Mouse (Mus musculus): ENCODE results near the gene Cope. TPM values are rescaled to one million over a fixed set of nuclear protein-coding genes. Genes with fewer than 3 reads are reported as not detected.

Cope gene
- polyA plus RNA-seq, 2 experiments = 371 to 379 TPM

DNA sequence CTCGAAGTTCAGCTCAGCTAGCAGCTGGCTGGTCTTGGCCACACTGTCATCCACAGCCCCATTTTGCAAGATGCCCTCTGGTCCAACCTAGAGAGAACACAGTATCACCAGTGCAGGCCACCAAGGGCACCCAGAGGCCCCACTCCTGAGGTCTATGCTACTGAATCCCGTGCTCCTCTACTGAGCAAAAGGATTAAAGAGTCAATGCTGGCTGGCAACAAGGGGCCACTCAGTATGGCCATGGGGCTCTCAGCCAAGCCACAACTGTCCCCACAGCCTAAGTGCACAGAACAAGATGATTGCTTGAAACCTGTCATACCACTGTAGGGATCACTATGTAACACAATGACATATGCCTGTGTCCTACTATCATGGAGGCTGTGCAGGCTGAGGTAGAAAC is 42.0 kb downstream of the Cope start:
- Histone ChIP-seq H3K4me2 (replicated peaks; ENCODE audit: low read depth, low read length, severe bottlenecking) (no peak overlapping the region), H3K27me3 (ENCODE audit: control insufficient read depth, insufficient read depth, low read length) (no peaks in the 10 kb centered on the region), H3K4me3 (replicated peaks; ENCODE audit: low read length) (no peak overlapping the region), H3K9me3 (ENCODE audit: control insufficient read depth, low read length) (no peaks in the 10 kb centered on the region), H3K27ac (replicated peaks; ENCODE audit: low read depth, low read length) (no peak overlapping the region), H3K36me3 (ENCODE audit: control insufficient read depth, insufficient read depth, low read length) (peaks cover 69% of the 10 kb centered on the region), H3K9ac (ENCODE audit: low read depth, low read length, severe bottlenecking) (no peak overlapping the region), H3K4me1 (ENCODE audit: control insufficient read depth, insufficient read depth, low read length) (peaks cover 14% of the 10 kb centered on the region; the same call in 1 of the 2 replicates)
- DNase-seq (ENCODE audit: low spot score) = no peak
- no peak for ATAC-seq (ENCODE audit: low FRiP score, low read depth)
- 93% methylated on average over 2 of the region's 2 CpGs for WGBS
- TF ChIP-seq POLR2A (IDR thresholded peaks at IDR 0.05; ENCODE audit: borderline replicate concordance, extremely low read depth, insufficient read depth, insufficient read length) = no peak

DNA sequence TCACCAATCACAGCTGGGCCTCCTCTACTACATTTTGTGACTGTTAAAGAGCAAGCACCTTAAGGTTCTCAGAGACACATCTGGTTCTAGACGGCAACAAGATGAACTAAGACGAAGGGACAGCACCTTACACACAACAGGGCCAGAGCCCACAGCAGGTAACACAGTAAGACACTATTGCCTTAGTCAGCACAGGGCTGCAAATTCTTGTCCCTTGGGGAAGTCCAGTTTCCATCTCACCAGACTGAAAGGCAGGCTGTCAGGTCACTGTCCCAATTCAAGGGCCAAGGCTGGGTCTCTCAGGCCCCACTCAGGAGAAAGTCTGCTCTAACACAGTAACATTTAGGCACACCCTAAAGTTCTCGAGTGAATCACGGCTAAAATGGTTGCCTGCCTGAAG is 45.1 kb downstream of the Cope start:
- Histone ChIP-seq H3K27me3 (ENCODE audit: control insufficient read depth, insufficient read depth, low read length) (no peaks in the 10 kb centered on the region), H3K4me1 (ENCODE audit: control insufficient read depth, insufficient read depth, low read length) (peaks cover 35% of the 10 kb centered on the region), H3K27ac (replicated peaks; ENCODE audit: low read depth, low read length) (no peak overlapping the region), H3K36me3 (ENCODE audit: control insufficient read depth, insufficient read depth, low read length) (peaks cover 52% of the 10 kb centered on the region), H3K4me3 (replicated peaks; ENCODE audit: low read length) (no peak overlapping the region), H3K9ac (ENCODE audit: low read depth, low read length, severe bottlenecking) (no peak overlapping the region), H3K9me3 (ENCODE audit: control insufficient read depth, low read length) (no peaks in the 10 kb centered on the region), H3K4me2 (replicated peaks; ENCODE audit: low read depth, low read length, severe bottlenecking) (no peak overlapping the region)
- WGBS = 89% methylated on average over 4 of the region's 4 CpGs
- no peak for DNase-seq (ENCODE audit: low spot score)
- no peak for TF ChIP-seq POLR2A (IDR thresholded peaks at IDR 0.05; ENCODE audit: borderline replicate concordance, extremely low read depth, insufficient read depth, insufficient read length)
- ATAC-seq (ENCODE audit: low FRiP score, low read depth) = no peak

DNA sequence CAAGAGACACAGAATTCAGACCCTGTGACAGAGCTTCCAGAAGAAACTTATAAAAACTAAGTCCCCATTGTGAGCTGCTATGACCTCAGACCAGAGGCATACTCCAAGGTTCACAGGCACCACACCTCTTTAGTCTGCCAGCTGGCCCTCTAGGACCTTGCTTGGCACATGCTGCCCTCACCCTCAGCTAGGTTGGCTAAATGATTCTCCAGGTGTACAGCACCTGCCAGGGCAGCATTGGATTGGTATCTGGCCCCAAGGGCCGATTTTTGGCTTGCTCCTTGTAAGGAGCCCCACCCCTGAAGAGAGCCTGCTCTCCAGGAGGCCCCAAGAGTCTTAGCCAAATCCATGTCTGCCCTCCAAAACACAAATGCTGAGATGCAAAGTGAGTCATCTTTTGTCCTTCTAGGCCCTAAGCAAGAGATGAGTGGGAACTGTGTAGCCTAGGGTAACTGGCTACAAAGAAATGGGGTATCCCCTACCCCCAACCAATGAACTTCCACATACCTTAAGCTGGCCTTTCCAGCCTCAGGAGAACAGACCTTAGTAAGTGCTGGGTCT is 45.6 kb downstream of the Cope start:
- H3K4me1 ChIP-seq (ENCODE audit: control insufficient read depth, insufficient read depth, low read length) = peaks cover 35% of the 10 kb centered on the region
- H3K9me3 ChIP-seq (ENCODE audit: control insufficient read depth, low read length) = no peaks in the 10 kb centered on the region
- ATAC-seq (ENCODE audit: low FRiP score, low read depth) (no peak), DNase-seq (ENCODE audit: low spot score) (no peak)
- no peaks in the 10 kb centered on the region for H3K27me3 ChIP-seq (ENCODE audit: control insufficient read depth, insufficient read depth, low read length)
- no peak for TF ChIP-seq POLR2A (IDR thresholded peaks at IDR 0.05; ENCODE audit: borderline replicate concordance, extremely low read depth, insufficient read depth, insufficient read length)
- 78% methylated on average over 1 of the region's 1 CpGs for WGBS
- H3K27ac ChIP-seq (replicated peaks; ENCODE audit: low read depth, low read length) = no peak overlapping the region
- H3K4me3 ChIP-seq (replicated peaks; ENCODE audit: low read length) = no peak overlapping the region
- no peak overlapping the region for H3K4me2 ChIP-seq (replicated peaks; ENCODE audit: low read depth, low read length, severe bottlenecking)
- no peak overlapping the region for H3K9ac ChIP-seq (ENCODE audit: low read depth, low read length, severe bottlenecking)
- peaks cover 49% of the 10 kb centered on the region for H3K36me3 ChIP-seq (ENCODE audit: control insufficient read depth, insufficient read depth, low read length)

DNA sequence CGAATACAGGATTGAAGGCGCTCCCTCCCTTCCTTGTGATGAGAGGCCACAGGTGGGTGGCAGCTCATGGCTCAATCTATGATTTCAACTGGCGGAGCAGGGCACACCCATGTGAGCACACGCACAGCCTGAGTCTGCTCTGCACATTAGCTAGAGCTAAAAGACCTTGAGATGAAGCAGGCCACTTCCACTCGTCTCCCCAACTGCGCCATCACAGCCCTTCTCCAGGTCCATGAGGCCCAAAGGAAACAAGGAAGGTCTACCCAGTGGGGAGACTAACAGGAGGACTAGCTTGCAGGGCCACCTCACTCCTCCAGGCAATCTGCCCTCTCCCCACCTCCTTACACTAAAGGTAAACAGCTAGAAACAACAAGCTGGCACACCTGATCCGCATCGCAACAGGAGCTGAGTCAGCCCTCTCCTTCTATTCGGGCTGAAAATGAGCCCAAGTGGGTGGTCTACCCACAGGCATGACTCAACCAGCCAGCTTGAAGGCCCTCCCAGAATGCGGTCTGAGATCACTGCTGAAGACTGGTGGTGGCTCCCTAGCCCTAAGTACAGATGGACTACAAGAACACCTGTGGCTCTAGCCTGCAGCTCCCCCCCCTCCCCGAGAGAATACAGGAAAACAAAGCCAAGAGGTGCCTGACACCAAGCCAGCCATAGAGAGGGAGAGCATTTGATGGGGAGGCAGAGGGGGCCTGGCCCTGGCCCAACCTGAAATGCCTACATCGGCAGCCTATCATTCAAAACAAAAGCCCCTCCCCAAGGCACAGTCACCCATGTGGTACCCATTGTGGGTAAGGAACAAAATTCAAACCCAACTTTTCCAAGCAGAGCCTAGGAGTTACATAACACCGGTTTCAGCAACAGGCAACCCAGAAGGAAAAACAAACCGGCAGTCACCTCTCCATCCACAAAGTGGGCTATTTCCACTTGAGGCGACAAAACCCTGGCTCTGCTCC is 49.0 kb downstream of the Cope start:
- Histone ChIP-seq H3K36me3 (ENCODE audit: control insufficient read depth, insufficient read depth, low read length) (peaks cover 34% of the 10 kb centered on the region), H3K9me3 (ENCODE audit: control insufficient read depth, low read length) (no peaks in the 10 kb centered on the region), H3K27me3 (ENCODE audit: control insufficient read depth, insufficient read depth, low read length) (no peaks in the 10 kb centered on the region), H3K9ac (ENCODE audit: low read depth, low read length, severe bottlenecking) (peak overlapping the region; percentile 93), H3K4me3 (replicated peaks; ENCODE audit: low read length) (peak overlapping the region; percentile 99), H3K4me2 (replicated peaks; ENCODE audit: low read depth, low read length, severe bottlenecking) (peak overlapping the region; percentile 95), H3K4me1 (ENCODE audit: control insufficient read depth, insufficient read depth, low read length) (peaks cover 28% of the 10 kb centered on the region), H3K27ac (replicated peaks; ENCODE audit: low read depth, low read length) (no peak overlapping the region)
- 39% methylated on average over 15 of the region's 15 CpGs for WGBS
- no peak for TF ChIP-seq POLR2A (IDR thresholded peaks at IDR 0.05; ENCODE audit: borderline replicate concordance, extremely low read depth, insufficient read depth, insufficient read length)
- no peak for DNase-seq (ENCODE audit: low spot score)
- ATAC-seq (ENCODE audit: low FRiP score, low read depth) = no peak

DNA sequence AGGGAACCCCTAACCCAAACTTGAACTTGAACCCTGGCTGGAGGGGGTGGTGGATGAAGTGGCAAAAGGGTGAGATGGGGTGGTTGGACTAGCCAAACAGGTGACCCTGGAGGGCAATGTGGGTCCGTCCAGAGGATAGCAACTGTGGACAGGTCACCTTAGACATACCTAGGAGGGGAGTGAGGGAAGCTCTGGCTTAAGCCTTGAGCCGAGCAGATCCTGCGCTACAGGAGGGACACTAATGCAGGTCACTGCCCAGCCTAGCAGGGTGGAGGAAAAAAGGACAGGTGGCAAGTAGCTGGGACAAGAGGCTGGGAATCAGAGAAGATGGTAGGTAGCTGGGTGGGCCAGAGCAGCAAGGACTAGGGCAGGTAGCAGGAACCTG is 49.7 kb downstream of the Cope start:
- no peak for ATAC-seq (ENCODE audit: low FRiP score, low read depth)
- Histone ChIP-seq H3K27me3 (ENCODE audit: control insufficient read depth, insufficient read depth, low read length) (no peaks in the 10 kb centered on the region), H3K4me2 (replicated peaks; ENCODE audit: low read depth, low read length, severe bottlenecking) (peak overlapping the region; percentile 95), H3K27ac (replicated peaks; ENCODE audit: low read depth, low read length) (no peak overlapping the region), H3K9ac (ENCODE audit: low read depth, low read length, severe bottlenecking) (peak overlapping the region; percentile 93), H3K36me3 (ENCODE audit: control insufficient read depth, insufficient read depth, low read length) (peaks cover 27% of the 10 kb centered on the region), H3K9me3 (ENCODE audit: control insufficient read depth, low read length) (no peaks in the 10 kb centered on the region), H3K4me3 (replicated peaks; ENCODE audit: low read length) (peak overlapping the region; percentile 99), H3K4me1 (ENCODE audit: control insufficient read depth, insufficient read depth, low read length) (peaks cover 28% of the 10 kb centered on the region)
- 24% methylated on average over 3 of the region's 3 CpGs for WGBS
- no peak for TF ChIP-seq POLR2A (IDR thresholded peaks at IDR 0.05; ENCODE audit: borderline replicate concordance, extremely low read depth, insufficient read depth, insufficient read length)
- DNase-seq (ENCODE audit: low spot score) = no peak

Data from limb, embryonic 14.5 days (tissue).